Mouse (Mus musculus) brain, embryonic 14.5 days (tissue): ENCODE measurements around the gene Btg3. TPM values are rescaled to one million over a fixed set of nuclear protein-coding genes. Genes with fewer than 3 reads are reported as not detected.

Experiments used
- DNase-seq: peaks from one replicate; pipeline ENCODE4 v3.0.0-alpha.2; 2011; ENCODE audit warnings: low read depth
- CTCF ChIP-seq: fragments of 200-500 bp; IDR thresholded peaks from 2 replicates; pipeline ENCODE4 v1.5.1; 2012; ENCODE audit warnings: inconsistent platforms, mild to moderate bottlenecking, moderate library complexity, borderline replicate concordance; ENCODE audit not compliant: insufficient read depth, insufficient read length; ENCODE audit errors: extremely low read depth
- POLR2A ChIP-seq: fragments of 200-500 bp; IDR thresholded peaks from 2 replicates; pipeline ENCODE4 v1.6.1; 2012; ENCODE audit warnings: mild to moderate bottlenecking, inconsistent platforms, borderline replicate concordance; ENCODE audit not compliant: poor library complexity, insufficient read depth, insufficient read length, severe bottlenecking; ENCODE audit errors: extremely low read depth
- polyA plus RNA-seq: library from polyadenylated mRNA; depleted of rRNA; stranded (reverse); fragments of >200 nt; gene quantifications from 2 replicates; pipeline ENCODE4 v1.2.3, GENCODE M21; 2012; rRNA removed

The Btg3 gene
- polyA plus RNA-seq, 1 experiment, result 8.2 TPM

DNA sequence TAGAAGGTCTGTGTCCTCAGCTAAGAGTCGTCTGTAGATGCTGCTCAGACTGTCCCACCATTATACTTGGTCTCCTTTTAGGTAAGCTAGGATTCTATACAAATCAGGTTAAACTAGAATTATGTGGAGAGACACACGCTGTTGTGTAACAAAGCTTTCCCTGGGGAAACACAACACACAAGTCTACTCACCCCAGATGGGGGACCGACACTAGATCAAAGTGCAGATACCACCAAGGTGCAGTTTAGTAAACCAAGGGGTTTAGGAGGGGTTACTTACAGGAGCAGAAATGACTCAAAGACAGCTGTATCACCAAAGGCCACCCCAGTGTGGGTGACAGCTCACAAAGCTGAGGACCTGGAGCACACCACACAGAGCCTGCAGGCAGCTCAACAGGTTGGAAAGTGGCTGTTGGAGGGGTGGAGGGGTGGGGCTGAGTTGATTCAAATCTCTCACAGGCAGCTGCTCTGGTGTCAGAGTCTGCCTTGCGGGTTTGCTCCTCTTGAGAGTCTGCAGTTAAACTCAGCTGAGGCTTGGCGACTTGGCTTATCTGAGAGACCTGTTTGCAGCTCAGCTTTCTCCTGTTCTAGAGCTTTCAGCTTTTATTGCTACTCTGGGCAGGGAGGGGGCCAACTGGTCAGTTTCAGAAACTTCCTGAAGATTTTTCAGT lies 82.3 kb downstream of the Btg3 start:
- DNase-seq, result no peak
- TF ChIP-seq CTCF (no peak), POLR2A (no peak)

DNA sequence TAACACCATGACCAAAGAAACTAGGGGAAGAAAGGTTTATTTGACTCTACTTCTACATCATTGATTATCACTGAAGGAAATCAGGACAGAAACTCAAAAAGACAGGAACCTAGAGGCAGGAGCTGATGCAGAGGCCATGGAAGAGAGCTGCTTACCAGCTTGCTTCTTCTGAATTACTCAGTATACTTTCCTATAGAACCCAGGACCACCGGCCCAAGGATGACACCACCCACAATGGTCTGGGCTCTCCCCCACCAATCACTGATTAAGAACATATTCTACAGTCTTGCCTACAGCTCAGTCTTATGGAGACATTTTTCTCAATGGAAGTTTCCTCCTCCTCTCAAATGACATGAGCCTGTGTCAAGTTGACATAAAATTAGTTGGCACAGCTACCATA lies 82.9 kb downstream of the Btg3 start:
- TF ChIP-seq POLR2A, result no peak
- no peak for TF ChIP-seq CTCF
- DNase-seq, result no peak

GRCm38 (mm10) chr16:78283231-78283630 lies 93.8 kb downstream of the Btg3 start:
- DNase-seq, result no peak
- TF ChIP-seq POLR2A (no peak), CTCF (no peak)

Other genes with a start within 250 kb of the Btg3 start
- gene Cxadr, start 75.7 kb downstream of the Btg3 start, polyA plus RNA-seq, result 82.6 and 124 TPM in 2 replicates
- gene D16Ertd472e, start 199.5 kb upstream of the Btg3 start, polyA plus RNA-seq, result 5.3 and 5.8 TPM in 2 replicates